Mouse (Mus musculus) stomach, postnatal 0 days (tissue): ENCODE results near the gene Arhgef28. TPM values are rescaled to one million over a fixed set of nuclear protein-coding genes. Genes with fewer than 3 reads are reported as not detected.
"Not testable (repeated sequence)": the region's sequence is repeated elsewhere in the genome, so short reads cannot be mapped to it uniquely, and the experiment has no call there.

Source experiments
- ATAC-seq: fragments of 200-750 bp; cut with Nextera tagmentation; 2 replicates; pipeline ENCODE4 v1.8.0; 2017; ENCODE audit not compliant: low FRiP score, low TSS enrichment
- DNase-seq: peaks from one replicate; pipeline ENCODE4 v3.0.0-alpha.2; 2016; ENCODE audit warnings: low spot score
- H3K27ac ChIP-seq: fragments of 300-500 bp; sonication (generic); replicated peaks from 2 replicates; pipeline ENCODE4 v1.5.1; 2014; ENCODE audit warnings: mild to moderate bottlenecking, control low read depth
- H3K27me3 ChIP-seq: fragments of 300-500 bp; sonication (generic); 2 replicates; pipeline ENCODE4 v1.6.1; 2014; ENCODE audit warnings: low read length; ENCODE audit not compliant: control insufficient read depth, insufficient read depth
- H3K36me3 ChIP-seq: fragments of 300-500 bp; sonication (generic); 2 replicates; pipeline ENCODE4 v1.6.1; 2014; ENCODE audit warnings: low read length, mixed read lengths; ENCODE audit not compliant: control insufficient read depth, insufficient read depth
- H3K4me1 ChIP-seq: fragments of 300-500 bp; sonication (generic); replicated peaks from 2 replicates; pipeline ENCODE4 v1.6.1; 2014; ENCODE audit warnings: antibody characterized with exemption; ENCODE audit not compliant: control insufficient read depth, insufficient read depth
- H3K4me2 ChIP-seq: fragments of 300-500 bp; sonication (generic); replicated peaks from 2 replicates; pipeline ENCODE4 v1.6.1; 2014; ENCODE audit warnings: low read depth, mild to moderate bottlenecking, control low read depth, moderate library complexity
- H3K4me3 ChIP-seq: fragments of 300-500 bp; sonication (generic); 2 replicates; pipeline ENCODE4 v1.5.1; 2014; ENCODE audit warnings: low read depth, low read length, control low read depth
- H3K9ac ChIP-seq: fragments of 300-500 bp; sonication (generic); 2 replicates; pipeline ENCODE4 v1.6.1; 2014; ENCODE audit warnings: mild to moderate bottlenecking, low read length, control low read depth, mixed read lengths
- H3K9me3 ChIP-seq: fragments of 300-500 bp; sonication (generic); 2 replicates; pipeline ENCODE4 v1.6.1; 2016; ENCODE audit warnings: low read length; ENCODE audit not compliant: control insufficient read depth
- CTCF ChIP-seq: IDR thresholded peaks from 2 replicates; pipeline ENCODE4 v1.5.1; 2016; ENCODE audit warnings: antibody characterized with exemption, low read depth, mild to moderate bottlenecking, moderate library complexity
- EP300 ChIP-seq: optimal IDR thresholded peaks from 2 replicates; pipeline ENCODE3; 2016; ENCODE audit warnings: antibody characterized with exemption
- WGBS: fragments of 180-500 bp; shearing (Covaris S2); extraction: QIAGEN DNeasy Blood & Tissue Kit; methylation state at CpG from one replicate; pipeline ENCODE4 v1.1.7; 2014; 5-methylcytosine and 5-hydroxymethylcytosine counted together
- polyA plus RNA-seq: library from polyadenylated mRNA; unstranded; fragments of >200 nt; fragmentation: Nextera tagmentation; extraction: Ambion mirVana; gene quantifications from 2 replicates; pipeline ENCODE4 v1.2.1, GENCODE M21; 2015

Gene Arhgef28
- polyA plus RNA-seq, 1 experiment from 2014 or later, result 23.1 TPM

GRCm38 (mm10) chr13:98025162-98025561 is 181.1 kb downstream of the Arhgef28 start:
- Histone ChIP-seq H3K4me1 (no peaks in the 10 kb centered on the region; the same call in 1 of the 2 replicates), H3K4me2 (no peak overlapping the region), H3K9me3 (no peaks in the 10 kb centered on the region), H3K9ac (no peak overlapping the region), H3K4me3 (no peak overlapping the region), H3K36me3 (no peaks in the 10 kb centered on the region; the same call in 1 of the 2 replicates), H3K27ac (no peak overlapping the region), H3K27me3 (no peaks in the 10 kb centered on the region)
- no peak for DNase-seq
- ATAC-seq, result no peak
- WGBS, result 85% methylated on average over 7 of the region's 7 CpGs
- TF ChIP-seq EP300, result no peak
- peak; percentile 68 for TF ChIP-seq CTCF

DNA sequence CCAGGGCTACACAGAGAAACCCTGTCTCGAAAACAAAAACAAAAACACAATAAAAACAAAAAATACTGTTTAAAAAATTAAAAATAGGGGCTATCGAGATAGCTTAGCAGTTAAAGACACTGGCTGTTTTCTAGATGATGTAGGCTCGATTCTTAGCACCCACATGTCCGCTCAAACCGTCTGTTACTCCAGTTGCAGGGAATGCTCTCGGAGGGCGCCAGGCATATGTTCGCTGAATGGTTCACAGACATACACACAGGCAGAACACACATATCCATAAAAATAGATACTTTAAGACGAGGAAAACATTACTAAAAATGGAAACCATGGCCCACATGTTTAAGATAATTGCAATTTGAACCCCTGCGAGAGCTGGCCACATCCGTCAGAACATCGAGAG is 181.6 kb downstream of the Arhgef28 start:
- Histone ChIP-seq H3K9me3 (no peaks in the 10 kb centered on the region), H3K36me3 (no peaks in the 10 kb centered on the region; the same call in 1 of the 2 replicates), H3K27me3 (no peaks in the 10 kb centered on the region), H3K4me2 (no peak overlapping the region), H3K9ac (no peak overlapping the region), H3K27ac (no peak overlapping the region), H3K4me1 (no peaks in the 10 kb centered on the region; the same call in 1 of the 2 replicates), H3K4me3 (no peak overlapping the region)
- TF ChIP-seq CTCF (no peak), EP300 (no peak)
- DNase-seq, result no peak
- 93% methylated on average over 12 of the region's 12 CpGs for WGBS
- no peak for ATAC-seq

DNA sequence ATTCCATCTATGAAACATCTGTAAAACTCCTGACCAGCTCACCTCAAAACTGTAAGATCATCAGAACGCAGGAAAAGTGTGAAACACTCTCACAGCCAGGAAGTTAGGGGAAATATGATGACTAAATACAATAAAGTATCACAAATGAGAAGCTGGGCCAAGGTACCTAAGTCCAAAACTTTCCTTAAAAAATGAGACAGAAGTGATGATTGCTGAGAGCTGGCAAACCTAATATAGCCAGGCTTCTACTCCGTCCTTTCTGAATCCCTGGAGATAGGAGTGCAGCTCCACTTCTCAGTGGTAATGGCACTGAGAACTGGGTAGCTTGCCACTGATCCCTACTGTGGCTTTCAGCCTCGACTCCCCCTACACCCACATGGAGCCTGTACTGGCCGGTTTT is 184.3 kb downstream of the Arhgef28 start:
- Histone ChIP-seq H3K9me3 (no peaks in the 10 kb centered on the region), H3K27me3 (no peaks in the 10 kb centered on the region), H3K36me3 (no peaks in the 10 kb centered on the region), H3K9ac (no peak overlapping the region), H3K4me1 (no peaks in the 10 kb centered on the region; the same call in 1 of the 2 replicates), H3K4me2 (no peak overlapping the region), H3K27ac (no peak overlapping the region), H3K4me3 (no peak overlapping the region)
- DNase-seq, result no peak
- ATAC-seq, result no peak
- TF ChIP-seq CTCF, result no peak
- TF ChIP-seq EP300, result no peak
- WGBS, result 79% methylated on average over 4 of the region's 4 CpGs

DNA sequence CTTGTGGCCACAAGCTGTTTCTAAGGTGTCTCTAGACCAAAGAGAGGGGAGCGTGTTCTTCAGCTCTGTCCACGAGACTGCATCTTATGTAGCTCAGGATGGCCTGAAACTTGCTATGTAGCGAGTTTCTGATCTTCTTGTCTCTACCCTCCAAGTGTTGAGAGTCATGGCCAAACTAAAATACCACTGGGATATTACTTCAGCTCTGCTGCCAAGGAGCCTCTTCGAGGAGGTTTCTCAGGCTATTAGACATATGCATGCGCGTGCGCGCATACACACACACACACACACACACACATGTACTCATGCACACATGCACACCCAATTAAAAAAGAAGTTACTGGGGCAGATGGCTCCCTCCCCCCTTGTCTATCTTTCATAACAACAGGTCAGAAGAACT is 187.4 kb downstream of the Arhgef28 start:
- H3K4me3 ChIP-seq, H3K4me1 ChIP-seq, H3K27ac ChIP-seq, H3K4me2 ChIP-seq, H3K9me3 ChIP-seq, H3K27me3 ChIP-seq, H3K36me3 ChIP-seq, ATAC-seq, H3K9ac ChIP-seq, DNase-seq: not testable (repeated sequence)
- 93% methylated on average over 8 of the region's 8 CpGs for WGBS

DNA sequence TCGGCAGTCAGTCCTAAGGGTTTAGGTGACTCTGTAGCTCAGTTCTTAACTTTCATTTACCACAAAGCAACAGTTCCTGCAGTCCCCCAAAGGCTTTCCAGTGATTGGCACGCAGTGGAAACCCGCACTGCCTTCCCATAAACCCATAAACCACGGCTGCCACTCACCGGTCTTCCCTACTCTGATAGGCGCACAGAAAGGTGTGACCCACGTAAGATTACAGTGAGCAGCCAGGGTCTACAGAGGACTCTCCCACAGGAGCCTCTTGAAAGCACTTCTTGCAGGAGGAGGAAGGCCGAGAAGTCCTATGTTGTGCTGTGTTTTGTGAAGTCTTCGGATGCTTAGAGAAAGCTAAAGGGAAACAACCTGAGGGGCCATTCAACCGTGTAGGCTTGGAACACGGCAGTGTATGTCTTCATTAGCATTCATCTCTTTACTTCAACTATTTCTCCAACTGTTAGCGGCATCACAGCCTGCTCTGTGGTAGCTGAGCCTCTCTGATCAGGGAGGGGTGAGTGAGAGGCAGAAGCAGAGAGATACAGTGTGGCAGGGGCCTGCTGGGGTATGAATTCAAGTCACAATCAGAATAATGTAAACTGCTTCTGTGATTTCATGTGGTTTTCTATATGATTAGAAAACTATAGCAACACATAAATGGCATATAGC is 189.2 kb downstream of the Arhgef28 start:
- H3K4me1 ChIP-seq, result peaks cover 3% of the 10 kb centered on the region; the same call in 1 of the 2 replicates
- peak overlapping the region; percentile 62 for H3K4me2 ChIP-seq
- TF ChIP-seq CTCF (no peak), EP300 (no peak)
- H3K4me3 ChIP-seq, result peak overlapping the region; percentile 33
- no peaks in the 10 kb centered on the region for H3K9me3 ChIP-seq
- peak; percentile 43; the same call in 1 of the 2 replicates for ATAC-seq
- 42% methylated on average over 12 of the region's 12 CpGs for WGBS
- no peaks in the 10 kb centered on the region for H3K36me3 ChIP-seq
- H3K27me3 ChIP-seq, result no peaks in the 10 kb centered on the region
- H3K27ac ChIP-seq, result peak overlapping the region; percentile 75; the same call in 1 of the 2 replicates
- H3K9ac ChIP-seq, result no peak overlapping the region
- peak; percentile 53 for DNase-seq
